Mouse (Mus musculus) thymus, adult 2 months (tissue): ENCODE data around the gene Dnah8.

Experiments used
- CTCF ChIP-seq: fragments of 200-500 bp; IDR thresholded peaks from 2 replicates; pipeline ENCODE4 v1.5.1; 2012; ENCODE audit warnings: mild to moderate bottlenecking, control low read depth, low read length, moderate library complexity, borderline replicate concordance; ENCODE audit not compliant: control insufficient read depth, poor library complexity, insufficient read depth; ENCODE audit errors: extremely low read depth
- POLR2A ChIP-seq: fragments of 200-500 bp; IDR thresholded peaks from 2 replicates; pipeline ENCODE4 v1.6.1; 2012; ENCODE audit warnings: mild to moderate bottlenecking, low read length, control low read depth, moderate library complexity; ENCODE audit not compliant: control insufficient read depth, poor library complexity, insufficient read depth; ENCODE audit errors: extremely low read depth

- TF ChIP-seq CTCF, result no peak
- no peak for TF ChIP-seq POLR2A
Measured at GRCm38 (mm10) chr17:30871040-30871439, 246.9 kb downstream of the Dnah8 start.
